ENCODE assay signal across 19 mouse cellular contexts in genomic region chr5:107938886-107939285, GRCm38 (mm10). TPM values are rescaled to one million over a fixed set of nuclear protein-coding genes. Genes with fewer than 3 reads are reported as not detected.
A peak's percentile ranks its signal among the peaks of the same experiment; 100 is the strongest.
DNase-seq lines count a peak whose midpoint lies in the region; ATAC-seq and TF ChIP-seq lines count a peak whose summit lies in the region.
"Had no signal": no experiment of that assay in that cellular context is flagged by ENCODE, and none has a peak within 500 bp of the region (broad histone marks: within the 10 kb centered on the region; RNA-seq: fewer than 3 reads in every experiment).

No protein-coding gene starts in this region.

- peak overlapping the region; percentile 78 for H3K27ac ChIP-seq in spleen, adult 2 months (ENCODE audit: insufficient read depth, low read length)
- H3K27ac ChIP-seq: embryonic facial prominence, embryonic 10.5 days; forebrain, embryonic 13.5 days; heart, adult 2 months; heart, embryonic 13.5 days; hindbrain, embryonic 12.5 days had no signal

- H3K4me1 ChIP-seq in spleen, adult 2 months (ENCODE audit: control insufficient read depth, insufficient read depth, insufficient read length), result peaks cover 24% of the 10 kb centered on the region; the same call in 1 of the 2 replicates
- H3K4me1 ChIP-seq: forebrain, embryonic 13.5 days; hindbrain, embryonic 12.5 days had no signal

- no peak overlapping the region for H3K4me3 ChIP-seq in spleen, adult 2 months (ENCODE audit: extremely low read depth, insufficient read depth, insufficient read length)
- H3K4me3 ChIP-seq: embryonic facial prominence, embryonic 10.5 days; forebrain, embryonic 13.5 days; heart, adult 2 months; heart, embryonic 13.5 days; hindbrain, embryonic 12.5 days had no signal

- ATAC-seq in granulocyte monocyte progenitor cell, adult 5-6 weeks (replicated peaks; ENCODE audit: poor library complexity, severe bottlenecking), result peak; percentile 64
- ATAC-seq in neutrophil, adult 5-6 weeks (ENCODE audit: extremely low read depth, insufficient number of reproducible peaks, low FRiP score, poor library complexity, severe bottlenecking), result peak; percentile 47; the same call in 1 of the 2 replicates
- no peak for ATAC-seq in cerebellum, adult (ENCODE audit: insufficient number of reproducible peaks, low FRiP score, low TSS enrichment)
- ATAC-seq: forebrain, embryonic 13.5 days; forebrain, postnatal 0 days; hindbrain, embryonic 16.5 days; inflammation-experienced regulatory T-cells, adult 6 months had no signal

- TF ChIP-seq CTCF in spleen, adult 2 months (IDR thresholded peaks at IDR 0.05; ENCODE audit: extremely low read depth, insufficient read depth, insufficient read length, insufficient replicate concordance), result no peak

- DNase-seq in spleen, adult 2 months (ENCODE audit: low read depth in 1 of 2, low spot score in 2 of 2), result no peak
- no peak for DNase-seq in spleen, adult 12 weeks (ENCODE audit: low spot score)
- DNase-seq in ovary, postnatal 14 days (ENCODE audit: low spot score), result no peak
- DNase-seq: adrenal gland, adult 2 months; adrenal gland, postnatal 25 days; cerebellum, postnatal 10 days; forebrain, postnatal 0 days; gastrocnemius, postnatal 36 days; heart, adult 2 months; heart, postnatal 4 days had no signal

- WGBS in spleen, adult 2 months, result 64% methylated on average over 2 of the region's 2 CpGs

- no peak for TF ChIP-seq POLR2A in spleen, adult 2 months (IDR thresholded peaks at IDR 0.05; ENCODE audit: low read depth, low read length)

- no peaks in the 10 kb centered on the region for H3K27me3 ChIP-seq in spleen, adult 2 months (ENCODE audit: control insufficient read depth, insufficient read depth, low read length)
- H3K27me3 ChIP-seq: forebrain, embryonic 13.5 days; heart, embryonic 13.5 days; hindbrain, embryonic 12.5 days had no signal

- H3K36me3 ChIP-seq in spleen, adult 2 months (ENCODE audit: control insufficient read depth, insufficient read depth, low read length), result no peaks in the 10 kb centered on the region; the same call in 1 of the 2 replicates
- H3K36me3 ChIP-seq: embryonic facial prominence, embryonic 10.5 days; heart, embryonic 13.5 days; hindbrain, embryonic 12.5 days had no signal

RNA-seq across cellular contexts. Expression of gene Rpl5, which starts 38.6 kb away (rescaled TPM):
- 24.1 and 29.9 TPM in 2 replicates for polyA plus RNA-seq in spleen, adult 2 months (2012; rRNA removed)
- 433 and 504 TPM in 2 replicates for total RNA-seq in granulocyte monocyte progenitor cell, adult 5-6 weeks (2014; fragmentation: Nextera tagmentation)
- 310 and 457 TPM in 2 replicates for total RNA-seq in granulocyte monocyte progenitor cell, adult 5-6 weeks (2017)
- 399 and 518 TPM in 2 replicates for total RNA-seq in neutrophil, adult 5-6 weeks (2017)

RNA-seq across cellular contexts. Expression of gene Fam69a, which starts 48.0 kb away (rescaled TPM):
- polyA plus RNA-seq in spleen, adult 2 months (2012; rRNA removed), result 1.6 and 2.2 TPM in 2 replicates
- total RNA-seq in granulocyte monocyte progenitor cell, adult 5-6 weeks (2014; fragmentation: Nextera tagmentation), result 21.8 and 32.0 TPM in 2 replicates
- total RNA-seq in granulocyte monocyte progenitor cell, adult 5-6 weeks (2017), result 16.8 and 22.9 TPM in 2 replicates
- 39.3 and 44.8 TPM in 2 replicates for total RNA-seq in neutrophil, adult 5-6 weeks (2017)
